Mouse (Mus musculus) ES-E14 (cell line): ENCODE measurements around the gene Dgcr6. TPM values are rescaled to one million over a fixed set of nuclear protein-coding genes. Genes with fewer than 3 reads are reported as not detected.

ENCODE experiments used
- DNase-seq: peaks from one replicate; pipeline ENCODE4 v3.0.0-alpha.2; 2013; ENCODE audit warnings: low read depth, low spot score
- H3K27ac ChIP-seq: 2 replicates; pipeline ENCODE4 v1.5.1; 2012; ENCODE audit warnings: low read depth, mild to moderate bottlenecking, low read length, moderate library complexity, mixed read lengths; ENCODE audit not compliant: poor library complexity, insufficient read depth, severe bottlenecking
- H3K36me3 ChIP-seq: 2 replicates; pipeline ENCODE4 v1.6.1; 2012; ENCODE audit warnings: mild to moderate bottlenecking, low read length, moderate library complexity, mixed read lengths; ENCODE audit not compliant: control insufficient read depth, poor library complexity, insufficient read depth, severe bottlenecking
- H3K4me1 ChIP-seq, 2 experiments: fragments of 150-350 bp in 1 of 2; sonication (generic) in 1 of 2; 2 replicates each; pipeline ENCODE4 v1.6.1; 2012; ENCODE audit warnings: low read length in 2 of 2, mild to moderate bottlenecking in 1 of 2, mixed read lengths in 1 of 2; ENCODE audit not compliant: control insufficient read depth in 2 of 2, insufficient read depth in 2 of 2, poor library complexity in 1 of 2
- H3K4me3 ChIP-seq, 2 experiments: fragments of 150-350 bp in 1 of 2; sonication (generic) in 1 of 2; 2 replicates each; pipeline ENCODE4 v1.5.1; 2012; ENCODE audit warnings: low read length in 2 of 2, low read depth in 1 of 2, mild to moderate bottlenecking in 1 of 2, mixed read lengths in 1 of 2; ENCODE audit not compliant: insufficient read depth in 1 of 2, poor library complexity in 1 of 2, severe bottlenecking in 1 of 2
- H3K9ac ChIP-seq: 2 replicates; pipeline ENCODE4 v1.6.1; 2012; ENCODE audit warnings: low read depth, mild to moderate bottlenecking, low read length, mixed read lengths; ENCODE audit not compliant: poor library complexity, insufficient read depth, severe bottlenecking
- H3K9me3 ChIP-seq: fragments of 150-350 bp; sonication (generic); 2 replicates; pipeline ENCODE4 v1.6.1; 2012; ENCODE audit warnings: low read depth, mild to moderate bottlenecking, low read length; ENCODE audit not compliant: control insufficient read depth, insufficient read depth
- CHD2 ChIP-seq: IDR thresholded peaks from 2 replicates; pipeline ENCODE4 v1.6.1; 2014; ENCODE audit warnings: mild to moderate bottlenecking, low read depth, low read length, inconsistent platforms
- HCFC1 ChIP-seq: IDR thresholded peaks from 2 replicates; pipeline ENCODE4 v1.6.1; 2012; ENCODE audit warnings: low read length, inconsistent platforms, borderline replicate concordance; ENCODE audit not compliant: insufficient read depth
- MAFK ChIP-seq: IDR thresholded peaks from 2 replicates; pipeline ENCODE4 v1.6.1; 2014; ENCODE audit warnings: mild to moderate bottlenecking, low read depth, low read length, inconsistent platforms; ENCODE audit not compliant: insufficient read depth
- ZC3H11A ChIP-seq: IDR thresholded peaks from 2 replicates; pipeline ENCODE4 v1.6.1; 2012; ENCODE audit warnings: low read depth, mild to moderate bottlenecking, inconsistent platforms, low read length, borderline replicate concordance
- ZNF384 ChIP-seq: IDR thresholded peaks from 2 replicates; pipeline ENCODE4 v1.6.1; 2012; ENCODE audit warnings: low read depth, low read length, inconsistent platforms
- in situ Hi-C, 2 experiments: fragments of 600-800 bp; cut with MboI; formaldehyde crosslinking; loops; one replicate each; pipeline ENCODE4 v1.15.1; 2025; ENCODE audit warnings: low sequenced_read_pairs in 2 of 2, inconsistent platforms in 1 of 2; ENCODE audit not compliant: unreplicated experiment in 2 of 2
- total RNA-seq: library from RNA; depleted of rRNA; stranded (reverse); fragments of 300-350 nt; gene quantifications from 2 replicates; pipeline ENCODE4 v1.2.3, GENCODE M21; 2012

The Dgcr6 gene
- total RNA-seq, 1 experiment: 30.9 TPM

DNA sequence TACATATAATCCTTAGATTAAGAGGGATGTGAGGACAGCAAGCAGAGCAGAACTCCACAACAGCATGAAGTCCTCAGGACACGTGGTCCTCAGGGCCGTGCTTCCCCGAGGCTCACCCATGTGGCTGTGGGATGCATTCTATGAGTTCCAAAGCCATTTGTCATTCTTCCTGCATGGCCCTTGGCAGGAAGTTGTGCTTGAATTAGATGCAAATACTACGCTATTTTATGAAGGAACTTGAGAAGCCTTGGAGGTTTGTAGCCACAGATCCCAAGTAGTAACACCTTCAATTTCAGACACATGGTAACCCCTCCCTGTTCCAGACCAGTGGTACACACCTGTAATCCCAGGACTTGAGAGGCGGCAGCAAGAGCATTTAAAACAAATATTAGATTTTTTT lies 43.7 kb downstream of the Dgcr6 start:
- no peak overlapping the region for H3K27ac ChIP-seq
- TF ChIP-seq ZNF384 (no peak), ZC3H11A (no peak), MAFK (no peak), HCFC1 (no peak)
- in situ Hi-C loops: no loop called here
- no peaks in the 10 kb centered on the region for H3K9me3 ChIP-seq
- H3K36me3 ChIP-seq: no peaks in the 10 kb centered on the region
- H3K4me3 ChIP-seq: no peak overlapping the region
- no peak overlapping the region for H3K9ac ChIP-seq
- H3K4me1 ChIP-seq: no peaks in the 10 kb centered on the region
- no peak for DNase-seq

DNA sequence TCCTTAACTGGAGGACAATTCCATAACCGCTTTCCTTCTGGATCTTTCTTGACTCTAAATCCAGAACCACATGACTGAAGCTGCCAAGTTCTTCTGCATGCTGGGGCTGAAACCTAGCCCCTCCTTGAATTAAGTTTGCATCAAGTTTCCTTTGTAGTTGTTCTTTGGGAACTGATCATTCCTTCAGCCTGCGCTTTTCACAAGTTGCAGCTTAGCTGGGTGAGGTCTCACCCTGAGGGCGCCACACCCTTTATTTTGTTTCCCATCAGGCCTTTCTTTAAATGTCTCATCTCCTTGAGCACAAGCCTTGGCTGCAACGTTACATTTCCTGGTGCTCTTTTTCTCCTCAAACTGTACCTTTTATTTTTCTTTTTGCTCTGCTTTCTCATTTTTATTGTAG lies 50.2 kb downstream of the Dgcr6 start:
- in situ Hi-C loops: loop anchor here (5.0 to 10.0 kb wide), 2 partner anchors 109 to 112 kb away; partner anchors contain the start of gene Ccdc188 (in 1 of the 2)
- Histone ChIP-seq H3K27ac (no peak overlapping the region), H3K4me1 (peaks cover 0 to 9% of the 10 kb centered on the region in 2 experiments; a peak in 2 of 4 replicates), H3K9ac (no peak overlapping the region), H3K9me3 (no peaks in the 10 kb centered on the region), H3K36me3 (no peaks in the 10 kb centered on the region), H3K4me3 (no peak overlapping the region)
- TF ChIP-seq ZNF384 (no peak), HCFC1 (no peak), CHD2 (no peak), MAFK (no peak), ZC3H11A (no peak)
- DNase-seq: peak; percentile 62

DNA sequence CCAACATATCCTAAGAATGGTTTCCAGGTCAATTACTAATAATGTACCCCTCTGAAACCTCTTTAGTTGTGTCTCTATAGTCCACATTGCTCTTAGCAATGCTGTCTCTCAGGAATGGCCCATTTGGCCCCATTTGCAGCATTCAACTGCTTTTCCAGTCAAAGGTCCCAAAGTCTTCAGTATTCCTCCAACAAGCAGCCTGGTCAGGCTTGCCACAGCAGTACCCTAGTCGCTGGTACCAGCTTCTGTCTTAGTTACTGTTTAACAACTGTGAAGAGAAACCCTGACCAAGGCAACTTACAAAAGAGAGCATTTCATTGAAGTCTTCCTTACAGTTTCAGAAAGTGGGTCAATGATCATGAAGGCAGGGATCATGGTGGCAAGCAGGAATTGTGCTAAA lies 50.7 kb downstream of the Dgcr6 start:
- peaks cover 0 to 9% of the 10 kb centered on the region in 2 experiments; a peak in 2 of 4 replicates for H3K4me1 ChIP-seq
- no peaks in the 10 kb centered on the region for H3K9me3 ChIP-seq
- TF ChIP-seq CHD2 (no peak), HCFC1 (no peak), MAFK (no peak), ZNF384 (no peak), ZC3H11A (no peak)
- no peak for DNase-seq
- no peak overlapping the region for H3K9ac ChIP-seq
- no peaks in the 10 kb centered on the region for H3K36me3 ChIP-seq
- in situ Hi-C loops: loop anchor here (5.0 to 10.0 kb wide), 2 partner anchors 109 to 111 kb away; partner anchors contain the start of gene Ccdc188 (in 1 of the 2)
- H3K27ac ChIP-seq: no peak overlapping the region
- H3K4me3 ChIP-seq: no peak overlapping the region

DNA sequence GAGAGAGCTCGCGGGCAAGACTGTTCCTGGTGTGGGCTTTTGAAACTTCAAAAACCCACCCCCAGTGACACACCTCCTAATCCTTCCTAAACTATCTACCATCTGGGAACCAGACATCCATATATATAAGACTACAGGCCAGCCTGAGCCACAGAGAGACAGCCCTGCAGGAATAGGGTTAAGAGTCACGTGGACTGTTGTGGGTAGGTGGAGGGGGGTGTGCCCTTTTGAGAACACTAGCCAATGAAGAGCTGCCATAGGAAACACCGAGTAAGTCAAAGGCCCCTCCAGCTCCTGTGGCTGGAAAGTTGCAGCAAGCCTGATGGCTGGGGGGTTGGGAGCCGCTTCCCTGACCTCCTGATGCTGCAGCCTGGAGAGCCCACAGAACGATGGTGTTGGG lies 51.1 kb downstream of the Dgcr6 start:
- Histone ChIP-seq H3K4me1 (peaks cover 0 to 9% of the 10 kb centered on the region in 2 experiments; a peak in 2 of 4 replicates), H3K9me3 (no peaks in the 10 kb centered on the region), H3K4me3 (no peak overlapping the region), H3K36me3 (no peaks in the 10 kb centered on the region), H3K27ac (no peak overlapping the region), H3K9ac (no peak overlapping the region)
- DNase-seq: no peak
- in situ Hi-C loops: loop anchor here (5.0 to 10.0 kb wide), 2 partner anchors 108 to 111 kb away; partner anchors contain the start of gene Ccdc188 (in 1 of the 2)
- TF ChIP-seq ZC3H11A: no peak
- no peak for TF ChIP-seq MAFK
- TF ChIP-seq ZNF384: no peak
- TF ChIP-seq CHD2: no peak
- no peak for TF ChIP-seq HCFC1
